Mouse (Mus musculus) forebrain, postnatal 0 days (tissue): Measurements from ENCODE around the gene Slc9a9. TPM values are rescaled to one million over a fixed set of nuclear protein-coding genes. Genes with fewer than 3 reads are reported as not detected.

Source experiments
- ATAC-seq: fragments of 200-750 bp; cut with Nextera tagmentation; 2 replicates; pipeline ENCODE4 v1.8.0; 2017; ENCODE audit warnings: mild to moderate bottlenecking, moderate library complexity
- DNase-seq: peaks from one replicate; pipeline ENCODE4 v3.0.0-alpha.2; 2015
- H3K27ac ChIP-seq: fragments of 300-500 bp; sonication (generic); 2 replicates; pipeline ENCODE4 v1.5.1; 2014; ENCODE audit warnings: low read depth, mild to moderate bottlenecking, antibody characterized with exemption, low read length, moderate library complexity, mixed read lengths
- H3K27me3 ChIP-seq: fragments of 300-500 bp; sonication (generic); 2 replicates; pipeline ENCODE4 v1.6.1; 2014; ENCODE audit warnings: mild to moderate bottlenecking, low read length, mixed read lengths; ENCODE audit not compliant: insufficient read depth
- H3K36me3 ChIP-seq: fragments of 300-500 bp; sonication (generic); 2 replicates; pipeline ENCODE4 v1.6.1; 2014; ENCODE audit warnings: mild to moderate bottlenecking, moderate library complexity; ENCODE audit not compliant: insufficient read depth
- H3K4me1 ChIP-seq: fragments of 300-500 bp; sonication (generic); 2 replicates; pipeline ENCODE4 v1.6.1; 2014; ENCODE audit warnings: antibody characterized with exemption; ENCODE audit not compliant: insufficient read depth
- H3K4me2 ChIP-seq: fragments of 300-500 bp; sonication (generic); 2 replicates; pipeline ENCODE4 v1.6.1; 2014; ENCODE audit warnings: low read depth, mild to moderate bottlenecking, moderate library complexity
- H3K4me3 ChIP-seq: fragments of 300-500 bp; sonication (generic); 2 replicates; pipeline ENCODE4 v1.5.1; 2014; ENCODE audit warnings: low read depth, low read length, mixed read lengths
- H3K9ac ChIP-seq: fragments of 300-500 bp; sonication (generic); 2 replicates; pipeline ENCODE4 v1.6.1; 2014; ENCODE audit warnings: mild to moderate bottlenecking
- H3K9me3 ChIP-seq: fragments of 300-500 bp; sonication (generic); 2 replicates; pipeline ENCODE4 v1.6.1; 2016; ENCODE audit warnings: low read length
- CTCF ChIP-seq: sonication (generic); IDR thresholded peaks from 2 replicates; pipeline ENCODE4 v1.5.1; 2016; ENCODE audit warnings: antibody characterized with exemption, control low read depth, low read depth
- WGBS: fragments of 180-500 bp; shearing (Covaris S2); extraction: QIAGEN DNeasy Blood & Tissue Kit; methylation state at CpG from one replicate; pipeline ENCODE4 v1.1.7; 2014; 5-methylcytosine and 5-hydroxymethylcytosine counted together
- polyA plus RNA-seq: library from polyadenylated mRNA; unstranded; fragments of >200 nt; fragmentation: Nextera tagmentation; extraction: Ambion mirVana; gene quantifications from 2 replicates; pipeline ENCODE4 v1.2.1, GENCODE M21; 2015
- total RNA-seq: library from RNA; depleted of rRNA; stranded (reverse); fragments of >200 nt; gene quantifications from 2 replicates; pipeline ENCODE4 v1.2.3, GENCODE M21; 2014

Slc9a9 gene
- total and polyA plus RNA-seq, 2 experiments from 2014 or later: 4.8 to 6.7 TPM

DNA sequence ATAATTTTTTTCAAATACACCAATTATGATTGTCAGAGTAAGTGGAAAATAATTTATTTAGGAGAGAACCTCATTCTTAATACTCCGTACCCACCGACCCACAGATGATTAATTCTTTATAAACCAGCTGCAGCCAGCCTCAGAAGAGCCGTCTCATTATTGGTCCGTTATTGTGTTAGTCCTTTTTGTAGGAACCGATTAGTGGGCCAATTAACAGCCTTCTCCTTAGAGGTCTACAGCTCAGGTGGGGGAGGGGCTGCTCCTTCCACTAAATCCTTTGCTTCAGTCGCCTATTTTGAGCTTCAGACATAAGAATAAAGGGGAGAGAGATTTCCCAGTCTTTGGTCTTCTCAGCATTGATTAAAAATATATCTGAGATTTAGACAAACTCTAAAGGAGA, 98.4 kb downstream of the Slc9a9 start:
- 8% methylated on average over 6 of the region's 6 CpGs for WGBS
- DNase-seq (no peak), ATAC-seq (peak; percentile 58; the same call in 1 of the 2 replicates)

GRCm38 (mm10) chr9:94768524-94768923, 98.8 kb downstream of the Slc9a9 start:
- ATAC-seq (no peak), DNase-seq (no peak)
- Histone ChIP-seq H3K9me3 (no peaks in the 10 kb centered on the region), H3K4me3 (no peak overlapping the region), H3K27ac (no peak overlapping the region), H3K4me2 (no peak overlapping the region), H3K9ac (no peak overlapping the region), H3K36me3 (no peaks in the 10 kb centered on the region), H3K27me3 (no peaks in the 10 kb centered on the region), H3K4me1 (no peaks in the 10 kb centered on the region)
- WGBS: 16% methylated on average over 4 of the region's 4 CpGs
- TF ChIP-seq CTCF: no peak

More for the DNA sequence above, 98.4 kb downstream of the Slc9a9 start:
- no peak overlapping the region for H3K9ac ChIP-seq
- no peaks in the 10 kb centered on the region for H3K36me3 ChIP-seq
- H3K9me3 ChIP-seq: no peaks in the 10 kb centered on the region
- no peak for TF ChIP-seq CTCF
- no peak overlapping the region for H3K4me2 ChIP-seq
- no peak overlapping the region for H3K4me3 ChIP-seq
- no peaks in the 10 kb centered on the region for H3K27me3 ChIP-seq
- no peaks in the 10 kb centered on the region for H3K4me1 ChIP-seq
- no peak overlapping the region for H3K27ac ChIP-seq

GRCm38 (mm10) chr9:94773357-94773756, 103.6 kb downstream of the Slc9a9 start:
- Histone ChIP-seq H3K9ac (no peak overlapping the region), H3K4me3 (no peak overlapping the region), H3K4me1 (no peaks in the 10 kb centered on the region), H3K9me3 (no peaks in the 10 kb centered on the region), H3K27me3 (no peaks in the 10 kb centered on the region), H3K36me3 (no peaks in the 10 kb centered on the region), H3K27ac (no peak overlapping the region), H3K4me2 (no peak overlapping the region)
- no peak for DNase-seq
- WGBS: 44% methylated on average over 4 of the region's 4 CpGs
- TF ChIP-seq CTCF: no peak
- ATAC-seq: no peak

- Histone ChIP-seq H3K4me1 (no peaks in the 10 kb centered on the region), H3K4me2 (no peak overlapping the region), H3K9ac (no peak overlapping the region), H3K27me3 (no peaks in the 10 kb centered on the region), H3K4me3 (no peak overlapping the region), H3K27ac (no peak overlapping the region), H3K9me3 (no peaks in the 10 kb centered on the region), H3K36me3 (no peaks in the 10 kb centered on the region)
- ATAC-seq: no peak
- DNase-seq: no peak
- no peak for TF ChIP-seq CTCF
- WGBS: 84% methylated on average over 3 of the region's 3 CpGs
These were observed 118.6 kb downstream of the Slc9a9 start for GRCm38 (mm10) chr9:94788261-94788660.

DNA sequence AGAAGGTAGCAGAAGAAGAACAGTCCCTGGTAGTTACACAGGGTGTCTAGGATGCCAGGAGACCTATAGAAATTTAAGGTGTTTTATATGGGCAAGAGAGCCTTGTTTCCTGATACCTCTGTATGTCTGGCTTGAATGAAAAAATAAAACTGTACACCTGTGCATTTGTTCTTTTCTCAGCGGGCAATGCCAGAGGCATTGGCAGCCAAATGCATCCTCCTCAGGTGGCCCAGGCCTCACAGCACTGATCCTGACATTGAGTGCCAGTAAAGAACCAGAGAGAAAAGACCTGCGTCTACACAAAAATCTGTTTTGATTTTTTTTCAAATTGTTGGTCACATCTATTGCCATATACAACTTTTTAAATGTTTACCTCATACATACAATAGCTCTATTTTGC, 121.3 kb downstream of the Slc9a9 start:
- no peaks in the 10 kb centered on the region for H3K36me3 ChIP-seq
- no peak for DNase-seq
- H3K27me3 ChIP-seq: no peaks in the 10 kb centered on the region
- no peak for TF ChIP-seq CTCF
- H3K9me3 ChIP-seq: no peaks in the 10 kb centered on the region
- H3K4me3 ChIP-seq: no peak overlapping the region
- H3K27ac ChIP-seq: no peak overlapping the region
- no peak overlapping the region for H3K9ac ChIP-seq
- no peaks in the 10 kb centered on the region for H3K4me1 ChIP-seq
- WGBS: 89% methylated on average over 2 of the region's 2 CpGs
- no peak overlapping the region for H3K4me2 ChIP-seq
- no peak for ATAC-seq

GRCm38 (mm10) chr9:94803073-94803472, 133.4 kb downstream of the Slc9a9 start:
- Histone ChIP-seq H3K4me3 (no peak overlapping the region), H3K4me1 (no peaks in the 10 kb centered on the region), H3K27me3 (no peaks in the 10 kb centered on the region), H3K36me3 (no peaks in the 10 kb centered on the region), H3K27ac (no peak overlapping the region), H3K9me3 (no peaks in the 10 kb centered on the region), H3K9ac (no peak overlapping the region), H3K4me2 (no peak overlapping the region)
- ATAC-seq (no peak), DNase-seq (no peak)
- TF ChIP-seq CTCF: no peak

DNA sequence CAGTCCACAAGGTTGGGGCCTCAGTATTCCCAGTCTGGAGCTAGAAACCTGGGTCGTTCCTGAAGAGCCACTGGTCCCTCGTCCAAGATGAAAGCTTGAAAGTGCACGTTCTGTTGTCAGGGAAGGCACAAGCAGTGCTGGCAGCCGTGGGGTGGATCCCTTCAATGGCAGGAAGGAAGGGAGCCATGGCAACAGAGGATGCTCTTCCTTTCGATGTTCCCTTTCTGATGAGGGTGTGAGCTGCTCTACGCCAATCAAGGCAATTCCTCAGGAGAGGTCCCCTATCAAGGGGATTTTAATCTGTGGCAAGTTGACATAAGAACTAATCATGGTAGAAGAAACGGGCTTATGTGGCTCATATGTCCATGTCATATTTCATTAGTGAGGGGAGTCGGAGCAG, 135.8 kb downstream of the Slc9a9 start:
- H3K4me1 ChIP-seq: no peaks in the 10 kb centered on the region

GRCm38 (mm10) chr9:94815518-94815917, 145.8 kb downstream of the Slc9a9 start:
- no peak for TF ChIP-seq CTCF
- Histone ChIP-seq H3K27ac (no peak overlapping the region), H3K4me1 (no peaks in the 10 kb centered on the region), H3K4me3 (no peak overlapping the region), H3K27me3 (no peaks in the 10 kb centered on the region), H3K36me3 (no peaks in the 10 kb centered on the region), H3K4me2 (no peak overlapping the region), H3K9ac (no peak overlapping the region), H3K9me3 (no peaks in the 10 kb centered on the region)
- no peak for DNase-seq
- ATAC-seq: no peak
- 76% methylated on average over 5 of the region's 5 CpGs for WGBS

More for the DNA sequence above, 135.8 kb downstream of the Slc9a9 start:
- H3K36me3 ChIP-seq: no peaks in the 10 kb centered on the region
- H3K27ac ChIP-seq: no peak overlapping the region
- no peak overlapping the region for H3K4me3 ChIP-seq
- DNase-seq: no peak
- no peak overlapping the region for H3K9ac ChIP-seq
- no peak for TF ChIP-seq CTCF
- H3K27me3 ChIP-seq: no peaks in the 10 kb centered on the region
- H3K4me2 ChIP-seq: no peak overlapping the region
- no peaks in the 10 kb centered on the region for H3K9me3 ChIP-seq
- WGBS: 65% methylated on average over 8 of the region's 8 CpGs
- peak; percentile 76 for ATAC-seq
